Mouse (Mus musculus): ENCODE data around the gene Olfr54. TPM values are rescaled to one million over a fixed set of nuclear protein-coding genes. Genes with fewer than 3 reads are reported as not detected.

Olfr54 gene
- total RNA-seq (2023): not detected

DNA sequence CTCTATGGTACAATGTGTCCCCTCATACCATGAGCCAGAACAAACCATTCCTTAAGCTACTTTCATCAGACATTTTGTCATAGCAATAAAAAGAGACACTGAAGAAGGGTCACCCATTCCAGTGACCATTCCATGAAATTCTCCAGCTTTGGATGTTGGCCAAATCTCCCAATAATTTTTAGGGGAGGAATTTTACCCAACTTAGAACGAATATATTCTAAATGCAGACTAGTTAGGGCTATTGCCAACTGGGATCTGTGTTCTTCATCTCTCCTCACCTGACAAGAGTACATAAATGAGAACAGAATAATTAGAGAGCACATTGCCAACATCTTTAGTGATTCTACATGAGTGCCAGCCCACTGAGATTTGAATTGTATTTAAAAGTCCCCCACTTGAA is at the start of gene Olfr54:
Gene Olfr54 (plus strand): TSS at position 301 of the 400 bp plus-strand sequence.

GRCm38 (mm10) chr11:50966230-50966629 is 47.8 kb upstream of the Olfr54 start, which contains the start of gene Olfr1378:
TSS of gene Olfr1378 (plus strand) at chr11:50966530.

GRCm38 (mm10) chr11:50981667-50982066 is 32.4 kb upstream of the Olfr54 start, which contains the start of gene Olfr1377:
TSS of gene Olfr1377 (plus strand) at chr11:50981967.

DNA sequence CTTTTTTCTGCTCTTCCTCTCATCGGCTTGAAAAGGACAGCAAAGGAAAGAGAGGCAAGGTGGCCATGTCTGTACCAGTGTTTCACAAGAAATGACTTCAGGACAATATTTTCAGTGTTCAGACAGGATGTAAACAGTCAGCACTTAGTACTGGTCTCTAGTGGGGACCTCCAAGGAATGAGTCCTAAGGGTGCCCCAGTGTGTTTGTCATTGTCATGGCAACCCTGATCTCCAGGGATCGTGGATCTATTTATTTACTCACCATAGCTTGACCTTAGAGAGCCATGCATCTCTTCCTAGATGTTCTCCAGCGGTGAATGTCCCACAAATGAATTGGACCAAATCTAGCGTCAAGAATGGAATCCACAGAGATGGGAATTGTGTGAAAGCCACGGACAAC is 10.7 kb upstream of the Olfr54 start, which contains the start of gene Olfr51:
Gene Olfr51 (plus strand): TSS at position 301 of the 400 bp plus-strand sequence.

DNA sequence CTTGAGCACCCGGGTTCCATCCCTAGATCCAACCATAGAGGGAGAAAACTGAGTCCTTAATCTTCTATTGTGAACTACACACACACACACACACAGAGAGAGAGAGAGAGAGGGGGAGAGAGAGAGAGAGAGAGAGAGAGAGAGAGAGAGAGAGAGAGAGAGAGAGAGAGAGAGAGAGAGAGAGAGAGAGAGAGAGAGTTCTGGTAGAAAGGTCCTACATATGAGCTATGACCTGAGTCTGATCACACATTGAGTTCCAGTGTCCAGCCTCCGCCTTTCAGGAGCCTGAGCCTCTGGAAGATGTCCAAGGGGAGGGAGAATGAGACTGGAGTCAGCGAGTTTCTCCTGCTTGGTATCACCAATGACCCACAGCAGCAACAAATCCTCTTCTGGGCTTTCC is 33.8 kb downstream of the Olfr54 start, which contains the start of gene Olfr1375:
Gene Olfr1375 (plus strand): TSS at position 301 of the 400 bp plus-strand sequence.

GRCm38 (mm10) chr11:51059151-51059571 is 45.1 kb downstream of the Olfr54 start, which contains the start of gene Zfp354a:
TSS of gene Zfp354a (plus strand) at chr11:51059257.

Other genes with a start within 250 kb of the Olfr54 start
- under 1 TPM; 0.18 to 0.39 TPM for gene Zfp354c, start 186.5 kb upstream of the Olfr54 start, total RNA-seq (2023)
- not detected for gene Zfp879, start 172.7 kb upstream of the Olfr54 start, total RNA-seq (2023)
- gene Grm6, start 163.6 kb upstream of the Olfr54 start, total RNA-seq (2023): under 1 TPM; 0.64 to 0.90 TPM
- gene Zfp454, start 126.6 kb upstream of the Olfr54 start, total RNA-seq (2023): not detected
- gene Zfp2, start 98.1 kb upstream of the Olfr54 start, total RNA-seq (2023): under 1 TPM in 1 of 2 experiments, not detected in 1; 0.53 TPM
- gene Zfp354b, start 82.6 kb upstream of the Olfr54 start, total RNA-seq (2023): under 1 TPM in 1 of 2 experiments, not detected in 1; 0.22 TPM
- gene 4933414I15Rik, start 70.5 kb upstream of the Olfr54 start, total RNA-seq (2023): not detected
- gene Prop1, start 60.5 kb upstream of the Olfr54 start, total RNA-seq (2023): not detected
- not detected for gene Olfr1378, start 47.7 kb upstream of the Olfr54 start, total RNA-seq (2023)
- gene Olfr1377, start 32.3 kb upstream of the Olfr54 start, total RNA-seq (2023): not detected
- gene Olfr51, start 10.6 kb upstream of the Olfr54 start, total RNA-seq (2023): not detected
- gene Olfr1375, start 33.9 kb downstream of the Olfr54 start, total RNA-seq (2023): not detected
- not detected for gene Zfp354a, start 45.0 kb downstream of the Olfr54 start, total RNA-seq (2023)
- gene Gm12569, start 206.2 kb downstream of the Olfr54 start, total RNA-seq (2023): not detected
- gene Clk4, start 247.5 kb downstream of the Olfr54 start, total RNA-seq (2023): 100 to 1,000 TPM; 101 to 112 TPM
- under 1 TPM; 0.64 to 0.81 TPM for gene BC049762, start 248.8 kb downstream of the Olfr54 start, total RNA-seq (2023)

Data from neutrophil, adult 83 days (primary cell).